Comparison of ENCODE assay signal across 24 mouse cellular contexts in genomic region chr4:32868437-32868836, GRCm38 (mm10).
DNase-seq lines count a peak whose midpoint lies in the region; ATAC-seq and TF ChIP-seq lines count a peak whose summit lies in the region.
"Had no signal": no experiment of that assay in that cellular context is flagged by ENCODE, and none has a peak within 500 bp of the region (broad histone marks: within the 10 kb centered on the region; RNA-seq: fewer than 3 reads in every experiment).

No protein-coding gene starts in this region.

- no peaks in the 10 kb centered on the region for H3K9me3 ChIP-seq in heart, embryonic 10.5 days
- H3K9me3 ChIP-seq in heart, embryonic 15.5 days (replicated peaks): no peaks in the 10 kb centered on the region
- H3K9me3 ChIP-seq in liver, embryonic 16.5 days (replicated peaks; ENCODE audit: control insufficient read depth, low read length): no peaks in the 10 kb centered on the region
- H3K9me3 ChIP-seq: forebrain, embryonic 13.5 days; G1E; hindbrain, embryonic 10.5 days; hindbrain, embryonic 15.5 days; stomach, embryonic 15.5 days had no signal

- TF ChIP-seq CTCF in layer of hippocampus, adult 2 months (conservative IDR thresholded peaks at IDR 0.05): no peak

- intact Hi-C loops in heart, postnatal 36 days (cut with DNase I): no loop called here

- H3K4me2 ChIP-seq in heart, embryonic 15.5 days: peak overlapping the region; percentile 40
- peak overlapping the region; percentile 46 for H3K4me2 ChIP-seq in liver, embryonic 16.5 days (ENCODE audit: low read depth, low read length)
- H3K4me2 ChIP-seq: forebrain, embryonic 13.5 days; hindbrain, embryonic 15.5 days; midbrain, embryonic 11.5 days; stomach, embryonic 15.5 days had no signal

- 60% methylated on average over 4 of the region's 4 CpGs for WGBS in heart, embryonic 10.5 days
- 46% methylated on average over 4 of the region's 4 CpGs for WGBS in heart, embryonic 15.5 days
- 31% methylated on average over 4 of the region's 4 CpGs for WGBS in liver, embryonic 16.5 days (ENCODE audit: insufficient replicate concordance)

- no peaks in the 10 kb centered on the region for H3K36me3 ChIP-seq in heart, embryonic 10.5 days
- H3K36me3 ChIP-seq in heart, embryonic 15.5 days: no peaks in the 10 kb centered on the region
- no peaks in the 10 kb centered on the region for H3K36me3 ChIP-seq in liver, embryonic 16.5 days (ENCODE audit: control insufficient read depth, insufficient read depth)
- H3K36me3 ChIP-seq: G1E; hindbrain, embryonic 10.5 days; hindbrain, embryonic 15.5 days; stomach, embryonic 15.5 days had no signal

- no peak overlapping the region for H3K27ac ChIP-seq in heart, embryonic 10.5 days
- H3K27ac ChIP-seq in heart, embryonic 15.5 days: no peak overlapping the region
- H3K27ac ChIP-seq in liver, embryonic 16.5 days (ENCODE audit: low read length): no peak overlapping the region
- H3K27ac ChIP-seq in layer of hippocampus, adult 2 months: no peak overlapping the region
- H3K27ac ChIP-seq: forebrain, embryonic 13.5 days; hindbrain, embryonic 10.5 days; hindbrain, embryonic 15.5 days; stomach, embryonic 15.5 days had no signal

- peak overlapping the region; percentile 31; the same call in 1 of the 2 replicates for H3K4me3 ChIP-seq in heart, embryonic 10.5 days
- no peak overlapping the region for H3K4me3 ChIP-seq in heart, embryonic 15.5 days
- no peak overlapping the region for H3K4me3 ChIP-seq in liver, embryonic 16.5 days (ENCODE audit: low read depth, low read length)
- no peak overlapping the region for H3K4me3 ChIP-seq in layer of hippocampus, adult 2 months
- H3K4me3 ChIP-seq: forebrain, embryonic 13.5 days; hindbrain, embryonic 10.5 days; hindbrain, embryonic 15.5 days; stomach, embryonic 15.5 days had no signal

- no peak for ATAC-seq in heart, embryonic 15.5 days (replicated peaks; ENCODE audit: insufficient number of reproducible peaks, insufficient read depth, low FRiP score, low read depth)
- no peak for ATAC-seq in liver, embryonic 16.5 days (ENCODE audit: low read depth)
- ATAC-seq: forebrain, embryonic 13.5 days; midbrain, embryonic 16.5 days; Patski had no signal

- peaks cover 7% of the 10 kb centered on the region; the same call in 1 of the 2 replicates for H3K27me3 ChIP-seq in heart, embryonic 10.5 days (ENCODE audit: insufficient read depth, poor library complexity, severe bottlenecking)
- peaks cover 10% of the 10 kb centered on the region for H3K27me3 ChIP-seq in heart, embryonic 15.5 days
- peaks cover 5% of the 10 kb centered on the region for H3K27me3 ChIP-seq in liver, embryonic 16.5 days (ENCODE audit: control insufficient read depth, insufficient read depth, low read depth, low read length)
- H3K27me3 ChIP-seq: forebrain, embryonic 13.5 days; hindbrain, embryonic 15.5 days had no signal

- peaks cover 40% of the 10 kb centered on the region for H3K4me1 ChIP-seq in heart, embryonic 10.5 days
- H3K4me1 ChIP-seq in heart, embryonic 15.5 days (replicated peaks): peaks cover 28% of the 10 kb centered on the region
- peaks cover 29% of the 10 kb centered on the region for H3K4me1 ChIP-seq in liver, embryonic 16.5 days (ENCODE audit: control insufficient read depth, low read depth, low read length)
- H3K4me1 ChIP-seq: stomach, embryonic 15.5 days had no signal

- no peak overlapping the region for H3K9ac ChIP-seq in heart, embryonic 15.5 days
- H3K9ac ChIP-seq in liver, embryonic 16.5 days (ENCODE audit: low read depth, low read length): no peak overlapping the region
- H3K9ac ChIP-seq: forebrain, embryonic 13.5 days; hindbrain, embryonic 15.5 days; stomach, embryonic 15.5 days had no signal

- DNase-seq in heart, embryonic 10.5 days (ENCODE audit: low spot score): no peak
- DNase-seq in heart, postnatal 36 days: no peak
- DNase-seq in heart, adult 18-20 months: no peak
- DNase-seq in right cerebral cortex, adult 18-20 months: peak; percentile 57
- no peak for DNase-seq in right cerebral cortex, postnatal 10 days (ENCODE audit: low spot score in 2 of 2)
- no peak for DNase-seq in layer of hippocampus, adult 2 months (ENCODE audit: low spot score in 2 of 2)
- DNase-seq: adrenal gland, postnatal 10 days; cerebellum, adult 8-10 months; cerebellum, postnatal 36 days; gastrocnemius, postnatal 25 days; kidney, adult 11 months; kidney, postnatal 14 days; lung, postnatal 36 days; right cerebral cortex, postnatal 14 days had no signal
